Mouse (Mus musculus) embryonic facial prominence, embryonic 12.5 days (tissue): ENCODE results near the gene Phactr1. TPM values are rescaled to one million over a fixed set of nuclear protein-coding genes. Genes with fewer than 3 reads are reported as not detected.

ENCODE experiments used
- ATAC-seq: fragments of 200-750 bp; cut with Nextera tagmentation; 2 replicates; pipeline ENCODE4 v1.8.0; 2017; ENCODE audit not compliant: insufficient number of reproducible peaks, insufficient read depth, low FRiP score, low TSS enrichment
- H3K27ac ChIP-seq: fragments of 300-500 bp; sonication (generic); 2 replicates; pipeline ENCODE4 v1.5.1; 2016; ENCODE audit warnings: mild to moderate bottlenecking
- H3K27me3 ChIP-seq: fragments of 300-500 bp; sonication (generic); 2 replicates; pipeline ENCODE4 v1.6.1; 2016; ENCODE audit warnings: mild to moderate bottlenecking, moderate library complexity
- H3K36me3 ChIP-seq: fragments of 300-500 bp; sonication (generic); 2 replicates; pipeline ENCODE4 v1.6.1; 2016; ENCODE audit warnings: mild to moderate bottlenecking
- H3K4me1 ChIP-seq: fragments of 300-500 bp; sonication (generic); 2 replicates; pipeline ENCODE4 v1.6.1; 2016
- H3K4me2 ChIP-seq: fragments of 300-500 bp; sonication (generic); replicated peaks from 2 replicates; pipeline ENCODE4 v1.6.1; 2016; ENCODE audit warnings: mild to moderate bottlenecking, moderate library complexity
- H3K4me3 ChIP-seq: fragments of 300-500 bp; sonication (generic); 2 replicates; pipeline ENCODE4 v1.5.1; 2016; ENCODE audit warnings: mild to moderate bottlenecking
- H3K9ac ChIP-seq: fragments of 300-500 bp; sonication (generic); 2 replicates; pipeline ENCODE4 v1.6.1; 2016; ENCODE audit warnings: mild to moderate bottlenecking, moderate library complexity
- H3K9me3 ChIP-seq: fragments of 300-500 bp; sonication (generic); 2 replicates; pipeline ENCODE4 v1.6.1; 2016; ENCODE audit warnings: mild to moderate bottlenecking, moderate library complexity
- WGBS: fragments of 180-500 bp; shearing (Covaris S2); methylation state at CpG from one replicate; pipeline ENCODE4 v1.1.7; 2016; 5-methylcytosine and 5-hydroxymethylcytosine counted together
- polyA plus RNA-seq: library from polyadenylated mRNA; unstranded; fragments of >200 nt; fragmentation: Nextera tagmentation; extraction: Ambion mirVana; gene quantifications from 2 replicates; pipeline ENCODE4 v1.2.1, GENCODE M21; 2016

Phactr1 gene
- polyA plus RNA-seq, 1 experiment from 2014 or later: 16.1 TPM

GRCm38 (mm10) chr13:42822545-42822944, 142.1 kb downstream of the Phactr1 start:
- 21% methylated on average over 10 of the region's 10 CpGs for WGBS
- Histone ChIP-seq H3K27ac (no peak overlapping the region), H3K9ac (no peak overlapping the region), H3K36me3 (no peaks in the 10 kb centered on the region), H3K4me3 (no peak overlapping the region), H3K4me2 (no peak overlapping the region), H3K27me3 (no peaks in the 10 kb centered on the region), H3K4me1 (no peaks in the 10 kb centered on the region), H3K9me3 (no peaks in the 10 kb centered on the region)
- ATAC-seq: no peak; the same call in 1 of the 2 replicates

GRCm38 (mm10) chr13:42823875-42824274, 143.5 kb downstream of the Phactr1 start:
- no peak overlapping the region for H3K27ac ChIP-seq
- H3K4me1 ChIP-seq: peaks cover 6% of the 10 kb centered on the region; the same call in 1 of the 2 replicates
- no peak overlapping the region for H3K9ac ChIP-seq
- H3K4me3 ChIP-seq: no peak overlapping the region
- no peak for ATAC-seq
- WGBS: 89% methylated on average over 7 of the region's 7 CpGs
- no peaks in the 10 kb centered on the region for H3K36me3 ChIP-seq
- H3K9me3 ChIP-seq: no peaks in the 10 kb centered on the region
- H3K4me2 ChIP-seq: no peak overlapping the region
- H3K27me3 ChIP-seq: no peaks in the 10 kb centered on the region

GRCm38 (mm10) chr13:42826602-42827001, 146.2 kb downstream of the Phactr1 start:
- Histone ChIP-seq H3K27me3 (no peaks in the 10 kb centered on the region), H3K4me1 (peaks cover 9% of the 10 kb centered on the region; the same call in 1 of the 2 replicates), H3K4me3 (no peak overlapping the region), H3K9ac (no peak overlapping the region), H3K36me3 (no peaks in the 10 kb centered on the region), H3K4me2 (no peak overlapping the region), H3K9me3 (no peaks in the 10 kb centered on the region), H3K27ac (no peak overlapping the region)
- 60% methylated on average over 8 of the region's 8 CpGs for WGBS
- ATAC-seq: no peak

GRCm38 (mm10) chr13:42828978-42829377, 148.6 kb downstream of the Phactr1 start:
- ATAC-seq: 0 out of 2 replicates have a peak, but pooled peaks have one; percentile 65
- WGBS: 28% methylated on average over 9 of the region's 9 CpGs
- no peak overlapping the region for H3K4me2 ChIP-seq
- H3K27me3 ChIP-seq: no peaks in the 10 kb centered on the region
- peaks cover 9% of the 10 kb centered on the region; the same call in 1 of the 2 replicates for H3K4me1 ChIP-seq
- H3K4me3 ChIP-seq: no peak overlapping the region
- H3K9ac ChIP-seq: no peak overlapping the region
- H3K9me3 ChIP-seq: no peaks in the 10 kb centered on the region
- no peak overlapping the region for H3K27ac ChIP-seq
- H3K36me3 ChIP-seq: no peaks in the 10 kb centered on the region

DNA sequence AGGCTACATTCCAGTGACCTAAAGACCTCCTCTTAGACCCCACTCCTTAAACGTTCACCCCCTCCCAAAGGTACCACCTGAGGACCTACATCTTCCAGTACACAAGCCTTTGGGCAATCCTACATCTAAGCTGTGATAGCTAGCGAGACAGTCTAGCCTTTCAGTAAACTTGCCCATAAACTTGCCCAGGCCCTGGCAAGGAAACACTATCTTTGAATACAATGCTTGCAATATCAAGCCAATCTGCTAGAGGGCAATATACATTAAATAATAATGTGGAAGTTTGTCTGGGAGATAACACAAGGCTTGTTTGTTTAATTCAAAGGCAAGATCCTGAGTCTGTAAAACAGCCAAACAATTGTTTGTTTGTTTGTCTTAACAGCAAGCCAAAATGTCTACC, 155.0 kb downstream of the Phactr1 start:
- WGBS: 60% methylated on average over 2 of the region's 2 CpGs
- no peak overlapping the region for H3K4me2 ChIP-seq
- H3K9ac ChIP-seq: no peak overlapping the region
- H3K27me3 ChIP-seq: no peaks in the 10 kb centered on the region
- no peaks in the 10 kb centered on the region for H3K4me1 ChIP-seq
- no peaks in the 10 kb centered on the region for H3K9me3 ChIP-seq
- no peak for ATAC-seq
- no peak overlapping the region for H3K4me3 ChIP-seq
- H3K36me3 ChIP-seq: no peaks in the 10 kb centered on the region
- no peak overlapping the region for H3K27ac ChIP-seq

GRCm38 (mm10) chr13:42839358-42839757, 158.9 kb downstream of the Phactr1 start:
- H3K4me3 ChIP-seq: no peak overlapping the region
- no peaks in the 10 kb centered on the region for H3K36me3 ChIP-seq
- no peaks in the 10 kb centered on the region for H3K27me3 ChIP-seq
- no peak overlapping the region for H3K4me2 ChIP-seq
- no peak overlapping the region for H3K9ac ChIP-seq
- no peaks in the 10 kb centered on the region for H3K9me3 ChIP-seq
- no peak overlapping the region for H3K27ac ChIP-seq
- H3K4me1 ChIP-seq: no peaks in the 10 kb centered on the region
- ATAC-seq: no peak
- 69% methylated on average over 2 of the region's 2 CpGs for WGBS

DNA sequence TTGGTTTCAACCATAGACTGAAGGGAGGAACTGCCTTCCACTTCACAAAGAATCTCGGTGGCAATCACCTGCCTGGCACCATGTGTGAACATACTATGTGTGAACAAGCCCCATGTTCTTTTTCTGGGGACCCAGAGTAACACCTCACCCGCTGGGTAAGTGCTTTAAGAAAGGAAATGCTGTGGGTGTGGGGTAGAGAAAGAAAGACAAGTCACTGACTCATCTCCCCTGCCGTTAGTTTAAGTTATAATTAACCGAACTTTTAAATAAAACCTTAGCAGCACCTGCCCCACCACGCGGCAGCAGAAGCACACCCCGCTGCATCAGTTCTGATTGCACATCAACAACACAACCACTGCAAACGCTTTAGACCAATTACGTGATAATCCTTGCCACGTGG, 171.7 kb downstream of the Phactr1 start:
- Histone ChIP-seq H3K4me1 (no peaks in the 10 kb centered on the region), H3K9ac (no peak overlapping the region), H3K4me2 (no peak overlapping the region), H3K4me3 (no peak overlapping the region), H3K27ac (no peak overlapping the region), H3K27me3 (no peaks in the 10 kb centered on the region), H3K36me3 (no peaks in the 10 kb centered on the region), H3K9me3 (no peaks in the 10 kb centered on the region)
- WGBS: 80% methylated on average over 10 of the region's 10 CpGs
- no peak for ATAC-seq

GRCm38 (mm10) chr13:42853900-42854595, 173.6 kb downstream of the Phactr1 start:
- no peaks in the 10 kb centered on the region for H3K9me3 ChIP-seq
- H3K27me3 ChIP-seq: no peaks in the 10 kb centered on the region
- 24% methylated on average over 11 of the region's 11 CpGs for WGBS
- ATAC-seq: no peak
- no peak overlapping the region for H3K4me3 ChIP-seq
- no peaks in the 10 kb centered on the region for H3K36me3 ChIP-seq
- H3K4me1 ChIP-seq: no peaks in the 10 kb centered on the region
- H3K4me2 ChIP-seq: no peak overlapping the region
- H3K27ac ChIP-seq: no peak overlapping the region
- no peak overlapping the region for H3K9ac ChIP-seq

DNA sequence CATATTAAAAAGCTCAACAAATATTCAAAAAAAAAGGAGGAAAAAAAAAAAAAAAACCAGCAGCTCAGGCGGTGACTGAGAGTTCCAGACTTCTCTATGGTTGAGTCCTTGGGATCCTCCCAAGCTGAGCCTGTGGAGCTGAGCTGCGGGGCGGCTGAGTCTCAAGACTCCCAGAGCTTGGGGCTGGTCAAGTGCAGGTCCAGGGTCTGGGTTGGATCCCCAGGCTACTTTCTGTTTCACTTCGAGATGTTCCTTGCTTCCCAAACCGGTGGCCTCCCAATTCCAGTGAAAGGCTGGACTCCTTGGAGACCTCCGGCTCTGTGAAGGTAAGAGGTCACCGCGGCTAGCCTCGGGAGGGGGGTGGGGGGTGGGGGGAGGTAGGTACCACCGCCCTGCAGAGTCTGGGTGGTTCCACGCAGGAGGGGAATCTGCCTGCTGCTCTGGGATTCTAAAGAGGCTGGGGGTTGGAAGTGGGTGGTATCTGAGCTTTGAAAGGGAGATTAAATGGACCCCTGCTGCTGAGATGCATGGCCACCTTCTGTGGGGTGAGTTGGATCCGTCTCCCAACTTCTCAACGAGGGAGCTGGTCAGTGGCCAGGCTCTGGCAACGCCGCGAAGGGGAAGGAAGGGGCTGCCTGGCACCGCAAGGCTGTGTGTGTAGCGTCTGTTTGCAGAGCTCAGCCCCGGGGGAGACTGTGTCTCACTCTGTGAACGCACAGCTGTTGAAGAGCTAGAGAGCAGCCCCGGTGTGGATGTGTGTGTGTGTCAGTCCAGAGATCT, 185.9 kb downstream of the Phactr1 start:
- ATAC-seq: 0 out of 2 replicates have a peak, but pooled peaks have one; percentile 41
- Histone ChIP-seq H3K4me1 (peaks cover 3% of the 10 kb centered on the region; the same call in 1 of the 2 replicates), H3K27ac (no peak overlapping the region), H3K36me3 (no peaks in the 10 kb centered on the region), H3K9me3 (no peaks in the 10 kb centered on the region), H3K27me3 (0 out of 2 replicates have a peak, but pooled peaks cover 3% of the 10 kb centered on the region), H3K4me2 (peak overlapping the region; percentile 73), H3K4me3 (peak overlapping the region; percentile 38), H3K9ac (peak overlapping the region; percentile 44; the same call in 1 of the 2 replicates)
- 5% methylated on average over 21 of the region's 21 CpGs for WGBS

DNA sequence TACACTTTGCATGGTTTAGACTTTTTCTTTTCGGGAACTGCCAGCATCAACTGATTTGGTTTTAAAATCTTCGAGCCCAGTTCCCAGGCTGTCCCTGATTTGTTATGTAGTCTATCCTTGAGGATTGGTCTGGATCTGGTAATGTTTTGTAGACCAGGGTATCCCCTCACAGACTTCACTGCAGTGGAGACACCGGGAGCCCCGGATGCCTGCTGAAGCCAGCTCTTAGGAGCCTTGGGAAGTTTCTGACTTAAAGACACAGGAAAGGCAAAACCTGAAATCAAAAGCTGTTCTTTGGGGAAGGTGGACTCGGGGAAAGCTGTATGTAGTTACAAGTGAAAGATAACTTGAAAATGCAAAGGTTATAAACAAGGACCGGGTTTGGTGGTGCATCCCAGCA, 186.6 kb downstream of the Phactr1 start:
- Histone ChIP-seq H3K36me3 (no peaks in the 10 kb centered on the region), H3K27me3 (0 out of 2 replicates have a peak, but pooled peaks cover 3% of the 10 kb centered on the region), H3K9me3 (no peaks in the 10 kb centered on the region), H3K9ac (0 out of 2 replicates have a peak overlapping the region, but pooled peaks have one; percentile 44), H3K27ac (no peak overlapping the region), H3K4me1 (peaks cover 3% of the 10 kb centered on the region; the same call in 1 of the 2 replicates), H3K4me3 (peak overlapping the region; percentile 38), H3K4me2 (peak overlapping the region; percentile 73)
- no peak for ATAC-seq
- 41% methylated on average over 6 of the region's 6 CpGs for WGBS

GRCm38 (mm10) chr13:42872125-42872524, 191.7 kb downstream of the Phactr1 start:
- WGBS: 45% methylated on average over 1 of the region's 1 CpGs
- Histone ChIP-seq H3K4me1 (peaks cover under 1% of the 10 kb centered on the region; the same call in 1 of the 2 replicates), H3K4me3 (no peak overlapping the region), H3K27me3 (0 out of 2 replicates have a peak, but pooled peaks cover 3% of the 10 kb centered on the region), H3K4me2 (no peak overlapping the region), H3K9ac (no peak overlapping the region), H3K9me3 (no peaks in the 10 kb centered on the region), H3K36me3 (no peaks in the 10 kb centered on the region), H3K27ac (no peak overlapping the region)
- no peak for ATAC-seq

GRCm38 (mm10) chr13:42878346-42878745, 197.9 kb downstream of the Phactr1 start:
- 37% methylated on average over 2 of the region's 2 CpGs for WGBS
- H3K4me3 ChIP-seq: no peak overlapping the region
- no peak overlapping the region for H3K4me2 ChIP-seq
- no peak overlapping the region for H3K27ac ChIP-seq
- no peak for ATAC-seq
- no peaks in the 10 kb centered on the region for H3K9me3 ChIP-seq
- H3K9ac ChIP-seq: no peak overlapping the region
- no peaks in the 10 kb centered on the region for H3K4me1 ChIP-seq
- H3K36me3 ChIP-seq: no peaks in the 10 kb centered on the region
- no peaks in the 10 kb centered on the region for H3K27me3 ChIP-seq
